ENCODE assay signal across 9 mouse cellular contexts in the genomic region with DNA sequence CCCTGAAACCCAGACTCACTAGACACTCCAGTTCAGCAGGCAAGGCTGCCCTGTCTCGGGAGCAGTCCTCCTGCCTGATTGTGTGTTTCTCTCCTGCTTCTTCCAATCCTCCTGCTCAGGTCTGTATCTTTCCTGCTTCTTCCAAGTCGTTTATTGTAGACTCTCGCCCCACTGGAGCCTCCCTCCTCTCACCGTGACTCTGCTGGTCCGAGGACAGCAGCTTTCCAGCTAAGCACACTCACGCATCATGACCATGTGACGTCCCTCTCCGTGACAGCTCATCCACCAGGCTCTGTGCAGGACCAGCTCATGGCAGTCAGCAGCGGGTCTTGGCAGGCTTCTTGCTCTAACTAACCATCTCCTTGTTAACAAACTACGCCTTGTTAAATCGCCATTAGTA. TPM values are rescaled to one million over a fixed set of nuclear protein-coding genes. Genes with fewer than 3 reads are reported as not detected.
DNase-seq lines count a peak whose midpoint lies in the region; TF ChIP-seq lines count a peak whose summit lies in the region.
"Had no signal": no experiment of that assay in that cellular context is flagged by ENCODE, and none has a peak within 500 bp of the region (broad histone marks: within the 10 kb centered on the region; RNA-seq: fewer than 3 reads in every experiment).

No protein-coding gene starts in this region.

- TF ChIP-seq CTCF in brain, embryonic 14.5 days (IDR thresholded peaks at IDR 0.05; ENCODE audit: borderline replicate concordance, extremely low read depth, insufficient read depth, insufficient read length): no peak
- TF ChIP-seq CTCF in olfactory bulb, adult 2 months (IDR thresholded peaks at IDR 0.05; ENCODE audit: insufficient read depth, low read depth, low read length): no peak

- intact Hi-C loops in gastrocnemius, postnatal 36 days (cut with DNase I): no loop called here

- peaks cover 5% of the 10 kb centered on the region for H3K4me1 ChIP-seq in olfactory bulb, adult 2 months (ENCODE audit: control insufficient read depth, insufficient read depth, low read length)

- 36% methylated on average over 11 of the region's 11 CpGs for WGBS in olfactory bulb, adult 2 months

- 0 out of 2 replicates have a peak overlapping the region, but pooled peaks have one; percentile 6 for H3K4me3 ChIP-seq in olfactory bulb, adult 2 months (ENCODE audit: insufficient read depth, low read depth, low read length)

- H3K27ac ChIP-seq in olfactory bulb, adult 2 months (ENCODE audit: insufficient read depth, low read depth, low read length): no peak overlapping the region

- TF ChIP-seq POLR2A in brain, embryonic 14.5 days (IDR thresholded peaks at IDR 0.05; ENCODE audit: borderline replicate concordance, extremely low read depth, insufficient read depth, insufficient read length, poor library complexity, severe bottlenecking): no peak
- TF ChIP-seq POLR2A in olfactory bulb, adult 2 months (IDR thresholded peaks at IDR 0.05; ENCODE audit: insufficient read depth, low read depth, low read length): no peak

- DNase-seq in cerebellum, adult 11 months: peak; percentile 24
- DNase-seq in cerebellum, postnatal 4 days (ENCODE audit: low spot score in 2 of 2): no peak
- peak; percentile 18 for DNase-seq in layer of hippocampus, adult 11-12 months (ENCODE audit: low spot score)
- DNase-seq in layer of hippocampus, postnatal 25 days (ENCODE audit: extremely low spot score in 1 of 2, low spot score in 1 of 2): no peak
- DNase-seq in brain, embryonic 14.5 days (ENCODE audit: low read depth): peak; percentile 42
- no peak for DNase-seq in gastrocnemius, postnatal 36 days
- DNase-seq in thymus, adult 18-20 months: no peak
- DNase-seq: embryo, embryonic 11 days had no signal

RNA-seq across cellular contexts. Expression of gene Slc3a1, which starts 5.9 kb away (rescaled TPM):
- total RNA-seq in layer of hippocampus, postnatal 25 days (2021): under 1 TPM in 1 of 2 experiments, not detected in 1; 0.12 TPM
- 1.3 and 1.6 TPM in 2 replicates for polyA plus RNA-seq in brain, embryonic 14.5 days (2012; rRNA removed)
- not detected in 2 replicates for polyA plus RNA-seq in olfactory bulb, adult 2 months (2012; ENCODE audit: insufficient read depth, insufficient read length, low replicate concordance, missing spikeins)
- not detected for total RNA-seq in gastrocnemius, postnatal 36 days (2021)

RNA-seq across cellular contexts. Expression of gene Prepl, which starts 56.0 kb away (rescaled TPM):
- 100 to 1,000 TPM; 347 to 356 TPM for total RNA-seq in layer of hippocampus, postnatal 25 days (2021)
- polyA plus RNA-seq in brain, embryonic 14.5 days (2012; rRNA removed): 87.3 and 123 TPM in 2 replicates
- not detected in 2 replicates for polyA plus RNA-seq in olfactory bulb, adult 2 months (2012; ENCODE audit: insufficient read depth, insufficient read length, low replicate concordance, missing spikeins)
- total RNA-seq in gastrocnemius, postnatal 36 days (2021): 10 to 100 TPM; 24.4 to 34.7 TPM

RNA-seq across cellular contexts. Expression of gene Camkmt, which starts 56.3 kb away (rescaled TPM):
- 10 to 100 TPM; 11.8 to 13.5 TPM for total RNA-seq in layer of hippocampus, postnatal 25 days (2021)
- 4.9 and 6.7 TPM in 2 replicates for polyA plus RNA-seq in brain, embryonic 14.5 days (2012; rRNA removed)
- not detected in 2 replicates for polyA plus RNA-seq in olfactory bulb, adult 2 months (2012; ENCODE audit: insufficient read depth, insufficient read length, low replicate concordance, missing spikeins)
- 1 to 10 TPM in 1 of 2 experiments, under 1 TPM in 1; 0.99 to 1.8 TPM for total RNA-seq in gastrocnemius, postnatal 36 days (2021)

Comparison
In these comparisons a context has a peak if more than half of its experiments do, and no peak if none do; other contexts are left out.
1. DNase-seq: peak in cerebellum, adult 11 months (single experiment), layer of hippocampus, adult 11-12 months (single experiment) and brain, embryonic 14.5 days (single experiment); none in cerebellum, postnatal 4 days (0 of 2), layer of hippocampus, postnatal 25 days (0 of 2), gastrocnemius, postnatal 36 days (0 of 2) and thymus, adult 18-20 months (0 of 2).
2. RNA of gene Prepl, which starts 56.0 kb away (total RNA-seq): 347 to 356 TPM in layer of hippocampus, postnatal 25 days; 24.4 to 34.7 TPM in gastrocnemius, postnatal 36 days; every median in the first group is over 4 times any median in the second.
3. RNA of gene Camkmt, which starts 56.3 kb away (total RNA-seq): 11.8 to 13.5 TPM in layer of hippocampus, postnatal 25 days; 0.99 to 1.8 TPM in gastrocnemius, postnatal 36 days; every median in the first group is over 4 times any median in the second.